Mouse (Mus musculus): ENCODE data around the gene Kdelr3. TPM values are rescaled to one million over a fixed set of nuclear protein-coding genes. Genes with fewer than 3 reads are reported as not detected.

Kdelr3 gene
- polyA plus RNA-seq, 1 experiment = 43.9 TPM

DNA sequence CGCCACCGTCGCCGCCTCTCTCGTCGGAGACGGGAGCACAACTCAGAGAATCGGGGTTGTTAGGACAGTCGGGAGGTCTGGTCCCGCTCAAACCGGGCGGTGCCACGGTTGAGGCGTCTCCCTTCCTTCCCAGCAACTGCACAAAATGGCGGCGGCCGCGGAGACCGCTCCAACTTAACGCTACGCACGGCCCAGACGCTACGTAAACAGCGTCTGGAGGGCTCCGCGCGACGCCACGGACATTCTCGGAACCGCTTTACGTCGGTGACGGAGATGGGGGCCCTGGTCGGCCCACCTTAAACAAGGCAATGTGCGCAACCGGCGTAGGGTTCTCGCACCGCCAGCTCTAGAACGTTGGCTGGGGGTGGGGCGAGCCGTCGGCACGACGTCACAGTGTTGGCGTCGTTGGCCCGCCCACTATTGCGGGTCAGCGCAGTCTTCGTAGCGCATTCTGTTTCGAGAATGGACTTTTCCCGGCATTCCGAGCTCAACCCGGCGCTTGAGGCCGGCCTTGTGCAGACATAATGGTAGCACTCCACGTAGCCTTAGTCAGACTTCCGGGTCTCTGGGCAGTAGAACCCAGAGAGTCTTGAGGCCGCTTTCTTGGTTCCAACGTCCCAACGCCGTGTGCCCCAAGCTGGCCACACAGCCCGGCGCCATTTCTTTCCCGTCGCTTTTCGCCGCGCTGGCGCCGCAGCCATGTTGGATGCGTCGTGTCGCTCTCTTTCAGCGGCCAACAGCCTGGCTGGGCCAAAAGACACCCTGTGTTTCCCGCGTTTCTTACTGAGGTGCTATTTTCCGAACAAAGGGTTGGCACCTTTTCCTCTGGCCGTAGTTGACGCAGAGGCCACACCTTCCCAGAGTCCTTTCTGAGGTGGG is 30.4 kb downstream of the Kdelr3 start, which contains the start of gene Ddx17:
Ddx17 (minus strand) TSS at position 332 of the 879 bp plus-strand sequence.
- no peaks in the 10 kb centered on the region for H3K9me3 ChIP-seq (replicated peaks; ENCODE audit: control insufficient read depth, insufficient read depth, low read length, poor library complexity, severe bottlenecking)
- TF ChIP-seq POLR2A (IDR thresholded peaks at IDR 0.05; ENCODE audit: insufficient read depth, low read length) (peak; percentile 58), EP300 (IDR thresholded peaks at IDR 0.05; ENCODE audit: insufficient read depth, low read depth, low read length) (0 out of 2 replicates have a peak, but pooled peaks have one; percentile 3), CTCF (IDR thresholded peaks at IDR 0.05; ENCODE audit: low read depth, low read length) (no peak)
- H3K27me3 ChIP-seq (ENCODE audit: control insufficient read depth, insufficient read depth, low read length, poor library complexity, severe bottlenecking) = no peaks in the 10 kb centered on the region
- H3K27ac ChIP-seq (ENCODE audit: insufficient read depth, low read length) = peak within 1 kb of the TSS; percentile 70
- no peaks in the 10 kb centered on the region for H3K4me1 ChIP-seq (ENCODE audit: control insufficient read depth, insufficient read depth, low read length)
- peaks cover 30% of the 10 kb centered on the region for H3K36me3 ChIP-seq (ENCODE audit: control insufficient read depth, insufficient read depth, low read length, poor library complexity, severe bottlenecking)
- peak within 1 kb of the TSS; percentile 89 for H3K9ac ChIP-seq (ENCODE audit: low read depth, poor library complexity, severe bottlenecking)
- H3K4me3 ChIP-seq (ENCODE audit: low read depth, low read length) = peak within 1 kb of the TSS; percentile 80

DNA sequence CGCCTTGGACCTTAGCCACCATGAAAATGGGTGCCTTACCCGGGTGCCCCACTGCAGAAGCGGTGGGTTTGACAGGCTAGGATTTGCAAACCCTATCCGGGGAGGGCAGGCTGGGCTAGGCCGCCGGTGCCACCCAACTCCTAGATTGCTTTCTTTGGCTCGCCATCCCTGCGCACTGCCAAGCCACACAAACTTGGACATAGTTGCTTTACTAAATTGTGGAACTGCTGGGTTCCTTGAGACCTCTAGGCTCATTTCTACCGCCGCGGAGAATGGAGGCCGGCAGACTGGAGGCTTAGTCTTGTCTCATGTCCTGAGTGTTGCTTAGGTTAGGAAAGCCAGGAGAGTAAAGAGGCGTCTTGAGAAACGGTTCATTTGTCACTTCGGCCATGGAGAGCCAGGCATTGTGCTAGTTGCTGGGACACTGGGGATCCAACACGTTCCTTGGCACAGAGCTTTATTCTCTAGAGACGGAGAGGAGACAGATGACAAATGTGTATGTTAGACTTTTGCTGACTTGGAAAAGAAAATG is 31.1 kb downstream of the Kdelr3 start:
- Histone ChIP-seq H3K4me1 (ENCODE audit: control insufficient read depth, insufficient read depth, low read length) (no peaks in the 10 kb centered on the region), H3K27me3 (ENCODE audit: control insufficient read depth, insufficient read depth, low read length, poor library complexity, severe bottlenecking) (no peaks in the 10 kb centered on the region), H3K9me3 (replicated peaks; ENCODE audit: control insufficient read depth, insufficient read depth, low read length, poor library complexity, severe bottlenecking) (no peaks in the 10 kb centered on the region), H3K36me3 (ENCODE audit: control insufficient read depth, insufficient read depth, low read length, poor library complexity, severe bottlenecking) (peaks cover 23% of the 10 kb centered on the region), H3K9ac (ENCODE audit: low read depth, poor library complexity, severe bottlenecking) (peak overlapping the region; percentile 81), H3K27ac (ENCODE audit: insufficient read depth, low read length) (peak overlapping the region; percentile 70), H3K4me3 (ENCODE audit: low read depth, low read length) (peak overlapping the region; percentile 73)
- TF ChIP-seq POLR2A (IDR thresholded peaks at IDR 0.05; ENCODE audit: insufficient read depth, low read length) = no peak
- no peak for TF ChIP-seq CTCF (IDR thresholded peaks at IDR 0.05; ENCODE audit: low read depth, low read length)
- TF ChIP-seq EP300 (IDR thresholded peaks at IDR 0.05; ENCODE audit: insufficient read depth, low read depth, low read length) = no peak

DNA sequence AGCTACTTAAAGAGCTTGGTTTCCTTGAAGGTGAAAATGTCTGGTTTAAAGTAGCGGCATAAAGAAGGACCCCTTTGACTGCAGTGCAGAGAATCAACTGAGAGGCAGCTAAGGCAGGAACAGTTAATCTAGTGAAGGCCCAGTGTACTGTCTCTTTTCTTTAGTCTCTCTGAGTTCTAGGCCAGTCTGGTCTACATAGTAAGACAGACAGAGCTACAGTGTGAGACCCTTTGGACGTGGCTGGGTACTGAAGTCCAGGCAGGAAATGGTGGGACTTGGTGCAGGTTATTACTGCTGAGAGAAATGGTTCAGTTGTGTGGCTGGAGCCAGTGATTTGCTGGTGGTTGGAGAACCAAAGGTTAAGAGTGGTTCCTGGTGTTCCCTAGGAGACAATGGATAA is 32.0 kb downstream of the Kdelr3 start:
- Histone ChIP-seq H3K27me3 (ENCODE audit: control insufficient read depth, insufficient read depth, low read length, poor library complexity, severe bottlenecking) (no peaks in the 10 kb centered on the region), H3K4me3 (ENCODE audit: low read depth, low read length) (no peak overlapping the region), H3K4me1 (ENCODE audit: control insufficient read depth, insufficient read depth, low read length) (no peaks in the 10 kb centered on the region), H3K9ac (ENCODE audit: low read depth, poor library complexity, severe bottlenecking) (no peak overlapping the region), H3K27ac (ENCODE audit: insufficient read depth, low read length) (no peak overlapping the region), H3K9me3 (replicated peaks; ENCODE audit: control insufficient read depth, insufficient read depth, low read length, poor library complexity, severe bottlenecking) (no peaks in the 10 kb centered on the region), H3K36me3 (ENCODE audit: control insufficient read depth, insufficient read depth, low read length, poor library complexity, severe bottlenecking) (peaks cover 15% of the 10 kb centered on the region)
- TF ChIP-seq CTCF (IDR thresholded peaks at IDR 0.05; ENCODE audit: low read depth, low read length) = no peak
- TF ChIP-seq POLR2A (IDR thresholded peaks at IDR 0.05; ENCODE audit: insufficient read depth, low read length) = no peak
- TF ChIP-seq EP300 (IDR thresholded peaks at IDR 0.05; ENCODE audit: insufficient read depth, low read depth, low read length) = no peak

DNA sequence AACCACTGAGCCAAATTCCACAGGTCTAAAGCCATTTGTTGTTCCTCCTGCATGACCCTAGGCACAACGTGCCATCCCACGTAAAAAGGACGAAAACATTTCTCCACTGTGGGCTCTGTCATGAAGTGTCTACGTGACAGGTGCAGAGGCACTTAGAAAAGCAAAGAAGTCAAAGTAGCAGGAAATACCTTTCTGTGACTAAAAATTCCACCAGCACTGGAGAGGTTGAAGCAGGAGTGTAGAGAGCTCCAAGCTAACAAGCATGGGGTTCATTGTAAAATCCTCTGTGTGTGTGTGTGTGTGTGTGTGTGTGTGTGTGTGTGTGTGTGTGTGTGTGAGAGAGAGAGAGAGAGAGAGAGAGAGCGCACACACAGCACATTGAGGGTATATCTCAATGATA is 36.4 kb downstream of the Kdelr3 start:
- TF ChIP-seq CTCF (IDR thresholded peaks at IDR 0.05; ENCODE audit: low read depth, low read length) = no peak
- no peak for TF ChIP-seq EP300 (IDR thresholded peaks at IDR 0.05; ENCODE audit: insufficient read depth, low read depth, low read length)
- no peak for TF ChIP-seq POLR2A (IDR thresholded peaks at IDR 0.05; ENCODE audit: insufficient read depth, low read length)
- Histone ChIP-seq H3K4me1 (ENCODE audit: control insufficient read depth, insufficient read depth, low read length) (no peaks in the 10 kb centered on the region), H3K27ac (ENCODE audit: insufficient read depth, low read length) (no peak overlapping the region), H3K36me3 (ENCODE audit: control insufficient read depth, insufficient read depth, low read length, poor library complexity, severe bottlenecking) (no peaks in the 10 kb centered on the region), H3K9me3 (replicated peaks; ENCODE audit: control insufficient read depth, insufficient read depth, low read length, poor library complexity, severe bottlenecking) (no peaks in the 10 kb centered on the region), H3K27me3 (ENCODE audit: control insufficient read depth, insufficient read depth, low read length, poor library complexity, severe bottlenecking) (no peaks in the 10 kb centered on the region), H3K4me3 (ENCODE audit: low read depth, low read length) (no peak overlapping the region), H3K9ac (ENCODE audit: low read depth, poor library complexity, severe bottlenecking) (no peak overlapping the region)

DNA sequence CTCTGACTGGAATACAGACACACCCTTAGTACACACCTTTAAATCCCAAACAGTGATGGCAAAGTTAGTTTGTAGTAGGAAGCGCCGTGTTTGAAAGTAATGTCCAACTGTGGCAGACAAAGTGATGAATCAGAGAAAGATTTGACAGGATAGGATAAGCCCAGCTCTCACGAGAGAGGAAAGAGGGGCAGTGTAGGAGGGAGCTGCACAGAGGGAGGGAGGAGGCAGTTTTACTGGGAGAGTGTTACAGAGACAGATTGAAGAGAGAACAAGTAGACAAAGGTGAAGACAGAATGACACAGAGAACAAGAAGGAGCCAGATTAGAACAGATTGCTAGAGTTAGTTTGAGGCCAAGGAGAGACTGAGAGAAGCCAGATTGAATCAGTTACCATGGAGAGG is 43.4 kb downstream of the Kdelr3 start:
- Histone ChIP-seq H3K4me3 (ENCODE audit: low read depth, low read length) (no peak overlapping the region), H3K9me3 (replicated peaks; ENCODE audit: control insufficient read depth, insufficient read depth, low read length, poor library complexity, severe bottlenecking) (no peaks in the 10 kb centered on the region), H3K4me1 (ENCODE audit: control insufficient read depth, insufficient read depth, low read length) (no peaks in the 10 kb centered on the region)

DNA sequence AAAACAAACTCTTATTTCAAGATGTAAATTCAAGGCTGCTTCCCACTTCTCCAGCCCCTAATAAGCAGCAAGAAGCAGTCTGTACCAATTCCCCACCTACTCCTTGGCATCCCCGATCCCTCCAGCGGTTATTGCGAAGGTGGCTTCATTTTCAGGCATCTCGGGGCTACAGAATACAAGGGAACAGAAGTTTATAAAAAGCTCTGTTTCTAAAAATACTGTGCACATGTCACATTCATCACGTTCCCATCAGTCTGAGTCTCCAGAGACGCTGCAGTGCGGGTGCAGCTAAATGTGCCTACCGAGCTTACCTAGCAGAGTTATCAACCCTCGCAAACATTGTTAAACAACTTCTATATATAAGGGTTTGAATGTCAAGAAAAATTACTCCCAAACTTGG is 46.2 kb downstream of the Kdelr3 start:
- Histone ChIP-seq H3K36me3 (ENCODE audit: control insufficient read depth, insufficient read depth, low read length, poor library complexity, severe bottlenecking) (no peaks in the 10 kb centered on the region; the same call in 1 of the 2 replicates), H3K27me3 (ENCODE audit: control insufficient read depth, insufficient read depth, low read length, poor library complexity, severe bottlenecking) (no peaks in the 10 kb centered on the region), H3K9me3 (replicated peaks; ENCODE audit: control insufficient read depth, insufficient read depth, low read length, poor library complexity, severe bottlenecking) (no peaks in the 10 kb centered on the region), H3K9ac (ENCODE audit: low read depth, poor library complexity, severe bottlenecking) (no peak overlapping the region), H3K27ac (ENCODE audit: insufficient read depth, low read length) (no peak overlapping the region), H3K4me1 (ENCODE audit: control insufficient read depth, insufficient read depth, low read length) (no peaks in the 10 kb centered on the region), H3K4me3 (ENCODE audit: low read depth, low read length) (no peak overlapping the region)
- no peak for TF ChIP-seq CTCF (IDR thresholded peaks at IDR 0.05; ENCODE audit: low read depth, low read length)
- TF ChIP-seq POLR2A (IDR thresholded peaks at IDR 0.05; ENCODE audit: insufficient read depth, low read length) = no peak
- no peak for TF ChIP-seq EP300 (IDR thresholded peaks at IDR 0.05; ENCODE audit: insufficient read depth, low read depth, low read length)

More for the DNA sequence above, 43.4 kb downstream of the Kdelr3 start:
- Histone ChIP-seq H3K27me3 (ENCODE audit: control insufficient read depth, insufficient read depth, low read length, poor library complexity, severe bottlenecking) (no peaks in the 10 kb centered on the region), H3K36me3 (ENCODE audit: control insufficient read depth, insufficient read depth, low read length, poor library complexity, severe bottlenecking) (no peaks in the 10 kb centered on the region; the same call in 1 of the 2 replicates), H3K27ac (ENCODE audit: insufficient read depth, low read length) (no peak overlapping the region), H3K9ac (ENCODE audit: low read depth, poor library complexity, severe bottlenecking) (no peak overlapping the region)
- no peak for TF ChIP-seq POLR2A (IDR thresholded peaks at IDR 0.05; ENCODE audit: insufficient read depth, low read length)
- TF ChIP-seq CTCF (IDR thresholded peaks at IDR 0.05; ENCODE audit: low read depth, low read length) = no peak
- TF ChIP-seq EP300 (IDR thresholded peaks at IDR 0.05; ENCODE audit: insufficient read depth, low read depth, low read length) = no peak
